Mouse (Mus musculus): ENCODE measurements around the gene Parp4.
A peak's percentile ranks its signal among the peaks of the same experiment; 100 is the strongest.

Gene Parp4

DNA sequence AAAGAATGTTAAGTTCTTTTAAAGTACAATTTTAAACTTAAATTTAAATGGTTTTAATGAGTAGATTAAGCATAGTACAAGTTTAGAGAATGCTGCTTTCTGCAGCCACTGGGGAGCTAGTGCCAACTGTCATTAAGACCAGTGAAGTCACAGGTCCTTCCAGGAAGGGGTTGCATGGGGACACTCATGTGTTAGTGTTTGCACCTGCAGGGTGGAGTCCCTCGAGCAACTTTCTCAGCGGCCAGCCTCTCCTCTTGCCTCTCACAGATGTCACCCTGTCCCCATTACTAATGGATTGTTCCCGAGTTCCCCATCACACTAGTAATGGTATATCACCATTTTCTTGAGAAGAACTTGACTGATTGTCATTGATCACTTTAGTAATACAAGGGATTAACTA, 37.8 kb downstream of the Parp4 start:
- DNase-seq (ENCODE audit: low read depth, low spot score), result no peak

DNA sequence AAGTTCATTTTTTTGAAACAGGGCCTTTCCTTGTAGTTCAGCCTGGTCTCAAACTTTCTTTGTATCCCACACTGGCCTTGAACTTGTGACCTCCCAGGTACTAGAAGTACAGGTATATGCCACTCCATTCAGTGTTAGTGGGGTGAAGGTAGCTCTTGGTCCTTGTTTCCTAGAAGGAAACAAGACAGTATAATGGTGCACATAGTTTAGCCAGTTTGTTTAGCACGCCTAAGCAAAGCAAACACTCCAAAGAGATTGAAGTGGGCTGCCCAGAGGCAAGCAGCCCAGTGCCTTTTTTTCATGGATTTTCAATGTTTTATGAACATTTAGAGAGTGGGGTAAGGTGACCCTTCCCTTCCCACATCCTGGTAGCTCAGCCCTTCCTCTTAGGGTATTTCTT, 42.1 kb downstream of the Parp4 start:
- DNase-seq (ENCODE audit: low read depth, low spot score), result no peak

DNA sequence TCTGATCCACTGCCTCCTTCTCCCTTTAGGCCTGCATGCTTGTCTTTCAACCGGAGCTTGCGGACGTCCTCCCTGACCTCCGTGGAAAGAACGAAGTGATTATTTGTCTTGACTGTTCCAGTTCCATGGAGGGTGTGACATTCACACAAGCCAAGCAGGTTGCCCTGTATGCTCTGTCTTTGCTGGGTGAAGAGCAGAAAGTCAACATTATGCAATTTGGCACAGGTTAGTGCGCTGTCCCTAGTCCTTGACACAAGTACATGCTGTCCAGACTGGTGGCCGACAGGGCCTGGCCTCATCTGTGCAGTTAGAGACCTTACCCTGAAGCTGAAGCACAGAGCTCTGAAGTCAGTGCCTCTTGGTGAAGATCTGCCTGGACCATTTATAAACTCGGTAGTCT, 45.0 kb downstream of the Parp4 start:
- DNase-seq (ENCODE audit: low read depth, low spot score), result no peak

DNA sequence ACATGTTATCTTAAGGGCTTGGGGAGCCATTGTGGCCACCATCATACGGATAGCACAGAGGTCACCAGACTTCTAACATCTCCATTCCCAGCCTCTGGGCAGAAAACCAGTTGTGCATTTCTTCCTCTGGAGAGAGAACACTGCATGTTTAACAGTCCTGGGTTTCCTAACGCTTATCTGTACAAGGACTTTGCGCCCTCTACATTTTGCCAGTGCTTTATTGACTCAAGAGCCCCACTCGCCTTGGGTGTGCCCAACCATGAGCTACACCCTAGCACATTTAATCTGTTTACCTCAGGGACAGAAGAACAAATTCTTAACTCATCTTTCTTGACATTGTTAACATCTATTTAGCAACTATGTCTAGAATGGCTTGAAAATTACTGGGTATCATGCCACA, 50.8 kb downstream of the Parp4 start:
- no peak for DNase-seq (ENCODE audit: low read depth, low spot score)

DNA sequence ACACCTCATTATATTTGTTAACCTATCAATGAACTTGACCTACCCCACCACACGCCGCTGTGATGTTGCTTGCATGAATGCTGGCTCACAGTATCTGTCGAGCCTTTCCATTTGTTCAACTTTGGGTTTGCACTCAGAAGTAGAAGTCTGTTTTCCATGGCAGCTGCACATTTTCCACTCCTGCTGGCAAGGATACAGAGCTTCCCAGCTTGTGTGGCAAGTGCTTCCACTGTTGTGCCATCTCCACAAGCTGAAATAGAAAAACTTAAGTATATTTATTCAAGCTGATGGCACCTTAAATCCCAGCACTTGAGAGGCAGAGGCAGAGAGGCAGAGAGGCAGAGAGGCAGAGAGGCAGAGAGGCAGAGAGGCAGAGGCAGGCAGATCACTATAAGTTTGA, 52.9 kb downstream of the Parp4 start:
- DNase-seq (ENCODE audit: low read depth, low spot score), result no peak

DNA sequence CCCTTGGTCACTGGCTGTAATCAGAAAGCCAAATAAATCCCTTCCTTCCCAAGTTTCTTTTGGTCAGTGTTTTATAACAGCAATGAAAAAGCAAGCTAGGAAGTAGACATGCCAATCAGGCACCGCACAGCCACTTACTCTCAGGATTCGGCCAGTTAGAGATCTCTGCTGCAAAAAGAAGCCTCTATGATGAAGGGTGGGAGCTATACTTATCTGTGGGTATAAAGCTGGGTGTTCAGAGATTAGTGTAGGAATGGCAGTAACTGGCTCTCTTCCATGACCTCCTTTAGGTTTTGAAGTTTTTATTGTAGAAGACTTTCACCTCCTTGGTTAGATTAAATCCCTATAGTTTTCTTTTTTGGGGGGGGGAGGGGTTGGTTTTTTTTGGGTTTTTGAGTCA, 55.7 kb downstream of the Parp4 start:
- no peak for DNase-seq (ENCODE audit: low read depth, low spot score)

DNA sequence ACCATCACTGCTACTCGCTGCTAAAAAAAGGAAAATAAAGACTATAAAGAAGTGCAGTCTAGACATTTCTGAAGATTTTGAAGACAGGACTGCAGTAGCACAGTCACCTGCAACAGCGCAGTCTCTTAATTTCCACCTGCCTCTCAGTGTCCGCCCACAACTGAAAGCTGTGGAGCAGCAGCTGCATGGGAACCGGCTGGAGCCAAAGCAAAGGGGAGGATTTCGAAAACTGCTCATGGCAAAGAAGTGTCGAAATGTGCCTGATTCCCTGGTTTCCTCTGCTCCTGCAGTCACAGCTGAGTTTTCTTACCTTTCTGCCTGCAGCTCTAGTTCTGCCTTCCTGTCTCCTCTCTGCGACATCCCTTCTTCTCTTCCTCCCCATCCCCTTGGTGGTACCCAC, 71.8 kb downstream of the Parp4 start:
- DNase-seq (ENCODE audit: low read depth, low spot score), result no peak

DNA sequence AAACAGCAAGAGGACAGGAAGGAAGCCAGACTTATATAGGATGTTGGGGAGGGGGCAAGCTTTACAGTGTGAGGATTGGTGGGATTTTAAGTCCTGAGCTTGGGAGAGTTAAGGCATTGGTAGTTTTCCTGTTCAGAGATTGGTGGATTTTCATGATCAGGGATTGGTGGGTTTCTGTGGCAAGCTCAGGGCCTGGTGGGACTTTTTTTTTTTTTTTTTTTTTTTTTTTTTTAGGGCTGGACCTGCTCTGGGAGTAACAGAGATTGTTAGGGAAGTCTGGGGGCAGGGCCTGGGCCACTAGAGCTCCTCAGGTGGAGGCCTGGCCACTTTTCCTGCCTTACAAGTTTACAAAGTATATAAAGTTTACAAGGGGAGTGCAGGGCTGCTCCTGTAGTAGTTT, 74.0 kb downstream of the Parp4 start:
- no peak for DNase-seq (ENCODE audit: low read depth, low spot score)

DNA sequence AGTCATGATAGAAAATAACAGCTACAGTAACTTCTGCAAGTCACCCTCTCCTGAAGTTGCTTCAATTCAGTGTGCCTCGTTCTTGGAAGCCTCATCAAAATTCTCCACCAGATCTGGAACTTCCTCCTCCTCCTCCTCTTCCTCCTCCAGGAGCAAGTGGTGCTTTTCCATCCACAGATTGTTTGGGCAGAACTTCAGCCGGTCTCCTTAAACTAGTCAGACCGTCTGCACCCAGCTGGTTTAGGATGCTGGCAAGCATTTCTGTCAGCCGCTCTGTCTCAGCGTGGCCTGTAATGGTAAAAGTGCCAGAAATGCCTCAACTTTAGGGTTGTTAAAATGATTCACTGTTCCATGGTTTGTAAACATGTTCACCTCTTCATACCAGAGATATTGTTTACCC, 90.2 kb downstream of the Parp4 start:
- no peak for DNase-seq (ENCODE audit: low read depth, low spot score)

DNA sequence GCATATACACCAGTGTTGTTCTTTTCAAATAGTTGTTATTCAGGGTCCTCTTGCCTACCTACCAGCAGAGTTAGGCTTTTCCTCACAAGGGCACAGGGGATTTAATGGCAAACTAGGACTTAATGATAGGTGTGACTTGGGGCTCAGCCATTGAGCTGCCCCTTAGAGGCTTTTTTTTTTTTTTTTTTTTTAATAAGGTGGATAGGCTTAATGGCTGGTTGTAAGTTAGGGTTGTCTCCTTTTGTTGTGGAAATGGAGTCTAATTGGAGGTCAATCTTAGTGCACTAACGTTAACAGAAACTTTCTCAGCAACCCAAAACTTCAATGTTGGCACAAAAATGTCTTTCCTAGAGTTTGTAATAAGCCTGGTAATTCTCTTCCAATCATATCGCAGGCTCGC, 91.5 kb downstream of the Parp4 start:
- DNase-seq (ENCODE audit: low read depth, low spot score), result no peak

DNA sequence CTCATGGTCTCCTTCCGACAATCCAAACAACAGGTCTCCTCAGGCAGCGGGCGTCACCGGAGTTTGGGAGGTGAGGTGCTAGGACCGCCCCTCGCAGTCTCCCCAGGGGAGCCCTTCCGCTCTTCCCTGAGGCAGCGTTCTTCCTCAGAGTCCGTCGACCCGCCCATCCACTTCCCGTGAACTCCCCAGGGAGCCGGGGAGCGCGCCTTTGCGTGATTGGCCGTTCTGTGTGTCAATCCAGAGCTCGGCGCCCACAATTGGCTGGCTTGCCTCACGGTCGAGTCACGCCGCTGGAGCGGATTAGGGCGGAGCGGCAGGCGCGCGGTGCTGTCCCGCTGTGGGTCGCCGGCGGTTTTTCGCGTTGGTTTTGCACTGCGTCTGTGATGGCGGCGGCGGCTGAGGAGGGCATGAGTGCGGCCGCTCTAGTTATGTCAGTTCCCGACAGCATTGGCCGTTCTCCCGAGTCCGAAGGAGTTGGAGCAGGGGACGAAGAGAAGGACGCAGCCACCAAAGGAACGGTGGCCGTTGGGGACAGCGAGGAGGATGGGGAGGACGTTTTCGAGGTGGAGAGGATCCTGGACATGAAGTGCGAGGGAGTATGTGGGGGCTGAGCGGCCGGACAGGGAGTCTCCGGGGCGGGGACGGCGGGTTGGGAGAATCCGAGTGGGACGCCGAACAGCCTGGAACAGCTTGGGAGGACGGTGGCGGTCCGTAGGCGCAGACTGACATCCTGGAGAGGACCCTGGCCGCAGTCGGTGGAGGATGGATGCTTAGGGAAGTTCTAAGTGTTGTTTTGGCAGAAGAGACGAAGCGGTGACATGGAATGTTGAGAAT, 92.8 kb downstream of the Parp4 start, which contains the start of gene Mphosph8:
Gene Mphosph8, plus strand, starts transcription at position 280 of the 834 bp plus-strand sequence.
- peak; percentile 100 for DNase-seq (ENCODE audit: low read depth, low spot score)

DNA sequence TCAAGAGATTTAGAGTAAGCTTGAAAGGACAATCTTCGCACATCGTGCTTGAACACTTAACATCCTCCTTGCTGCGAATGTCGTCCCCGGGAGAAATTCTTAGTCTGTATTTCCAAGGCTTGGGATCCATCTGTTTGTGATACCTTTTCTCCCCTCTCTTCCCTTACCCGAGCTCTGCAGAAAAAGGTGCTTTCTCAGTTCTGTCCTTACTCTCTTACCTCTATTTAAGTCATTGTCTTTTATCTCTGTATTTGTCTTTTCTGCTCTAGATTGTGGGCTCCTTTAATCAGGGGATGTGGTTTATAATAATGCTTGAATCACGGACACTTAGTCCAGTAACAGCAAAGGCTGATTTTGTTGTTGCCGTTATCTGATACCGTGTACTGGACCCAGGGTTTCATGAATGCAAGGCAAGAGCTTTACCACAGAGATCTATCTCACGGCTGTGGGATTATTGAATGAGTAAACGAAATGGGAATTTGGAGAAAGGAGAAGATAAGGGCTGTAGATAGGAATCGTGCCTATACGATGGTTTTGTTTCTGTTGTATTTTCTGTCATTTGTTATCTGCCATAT, 93.7 kb downstream of the Parp4 start:
- DNase-seq (ENCODE audit: low read depth, low spot score), result no peak

DNA sequence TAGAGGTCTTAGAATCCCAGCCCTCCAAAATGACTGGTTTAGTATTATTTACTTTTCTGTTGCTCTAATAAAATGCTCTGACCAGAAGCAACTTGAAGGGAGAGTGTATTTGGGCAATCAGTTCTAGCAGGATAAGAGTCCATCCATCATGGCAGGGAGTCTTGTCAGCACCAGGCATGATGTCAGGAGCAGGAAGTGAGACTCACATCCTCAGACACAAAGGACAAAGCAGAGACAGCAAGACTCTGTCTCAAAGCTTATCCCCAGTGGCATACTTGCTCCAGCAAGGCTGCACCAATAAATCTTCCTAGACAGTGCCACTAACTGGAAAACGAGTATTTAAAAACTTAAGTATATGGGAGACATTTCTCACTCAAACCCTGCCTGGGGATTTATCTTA, 110.0 kb downstream of the Parp4 start:
- no peak for DNase-seq (ENCODE audit: low read depth, low spot score)

DNA sequence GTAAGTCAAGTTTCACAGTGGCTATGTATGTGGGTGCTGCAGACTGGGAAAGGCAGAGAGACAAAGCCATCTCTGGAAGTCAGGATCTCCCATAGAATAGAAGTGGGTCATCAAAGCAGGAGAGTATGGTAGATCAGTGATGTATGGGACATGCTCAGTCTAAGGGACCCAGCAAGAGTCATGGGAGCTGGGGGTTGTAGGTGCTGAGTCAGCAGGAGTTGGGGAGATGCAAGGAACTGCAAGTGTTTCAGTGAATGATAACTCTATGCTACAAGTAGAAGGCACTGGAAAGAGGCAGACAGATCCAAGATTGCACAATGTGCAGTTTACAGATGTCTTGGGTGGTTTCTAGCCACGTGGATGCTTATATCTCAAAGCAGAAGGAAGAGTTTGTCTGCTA, 113.7 kb downstream of the Parp4 start:
- DNase-seq (ENCODE audit: low read depth, low spot score), result no peak

DNA sequence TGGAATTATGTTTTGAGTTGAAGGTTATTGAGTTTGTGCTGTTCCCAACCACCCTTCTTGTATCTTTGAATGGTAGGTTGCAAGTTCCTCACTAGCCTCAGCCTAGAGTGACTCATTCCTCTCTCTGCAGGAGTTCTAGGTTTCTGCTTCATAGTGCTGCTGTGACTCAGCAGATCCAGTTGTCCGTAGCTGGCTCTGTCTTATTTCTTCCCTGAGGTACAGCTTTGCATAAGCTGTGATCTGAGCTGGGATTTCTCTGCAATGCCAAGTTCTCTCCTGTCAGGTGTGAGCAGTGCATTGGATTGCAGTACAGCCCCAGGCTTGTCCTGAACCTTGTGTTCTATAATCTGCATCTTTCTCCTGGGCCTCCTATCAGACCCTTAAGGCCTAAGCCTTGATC, 114.3 kb downstream of the Parp4 start:
- no peak for DNase-seq (ENCODE audit: low read depth, low spot score)

DNA sequence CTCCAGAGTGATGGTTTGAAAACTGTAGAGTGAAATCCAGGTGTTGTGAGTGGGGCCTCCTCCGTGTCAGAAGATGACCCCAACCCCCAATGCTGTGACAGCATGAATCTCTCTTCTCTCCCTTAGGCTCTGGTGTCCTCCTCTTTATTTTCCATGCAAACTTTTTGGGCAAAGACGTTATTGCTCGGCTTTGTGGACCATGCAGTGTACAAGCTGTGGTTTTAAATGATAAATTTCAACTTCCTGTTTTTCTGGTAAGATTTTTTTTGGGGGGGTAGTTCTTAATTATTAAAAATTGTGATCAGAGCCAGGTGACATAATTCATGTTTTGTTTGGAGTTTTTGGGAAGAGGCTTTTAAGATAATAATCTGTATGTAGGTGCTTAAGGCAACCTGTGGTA, 120.1 kb downstream of the Parp4 start:
- no peak for DNase-seq (ENCODE audit: low read depth, low spot score)

DNA sequence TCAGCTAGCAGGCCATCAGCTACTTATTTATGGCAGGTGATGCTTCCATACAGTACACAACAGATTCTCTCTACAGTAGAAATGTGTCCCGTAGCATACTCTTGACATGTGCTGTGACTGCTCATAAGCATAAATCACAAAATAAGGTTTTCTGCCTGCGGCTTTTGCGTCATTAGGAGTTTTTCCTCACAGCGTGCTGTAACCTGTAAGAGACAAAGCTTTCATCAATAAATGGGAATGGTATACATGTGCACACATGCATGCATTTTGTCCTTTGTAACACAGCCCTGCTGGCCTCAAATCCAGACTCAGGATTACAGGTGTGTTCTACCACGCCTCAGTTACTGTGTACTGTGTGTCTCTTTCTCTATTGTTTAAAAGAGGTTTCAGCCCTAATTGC, 122.4 kb downstream of the Parp4 start:
- DNase-seq (ENCODE audit: low read depth, low spot score), result no peak

DNA sequence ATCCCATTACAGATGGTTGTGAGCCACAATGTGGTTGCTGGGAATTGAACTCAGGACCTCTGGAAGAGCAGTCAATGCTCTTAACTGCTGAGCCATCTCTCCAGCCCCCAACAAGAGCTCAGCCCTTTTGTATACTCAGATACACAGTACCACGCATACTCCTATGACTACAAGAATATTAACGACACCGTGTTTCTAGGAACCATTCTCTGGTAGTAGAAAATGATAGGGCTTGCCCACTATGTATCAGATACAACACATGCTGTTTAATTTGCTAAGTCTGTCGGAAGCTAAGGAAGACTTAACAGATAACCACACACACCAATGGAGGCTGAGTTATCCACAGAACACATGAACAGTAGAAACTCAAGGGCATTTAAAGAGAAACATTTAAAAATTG, 127.2 kb downstream of the Parp4 start:
- no peak for DNase-seq (ENCODE audit: low read depth, low spot score)

DNA sequence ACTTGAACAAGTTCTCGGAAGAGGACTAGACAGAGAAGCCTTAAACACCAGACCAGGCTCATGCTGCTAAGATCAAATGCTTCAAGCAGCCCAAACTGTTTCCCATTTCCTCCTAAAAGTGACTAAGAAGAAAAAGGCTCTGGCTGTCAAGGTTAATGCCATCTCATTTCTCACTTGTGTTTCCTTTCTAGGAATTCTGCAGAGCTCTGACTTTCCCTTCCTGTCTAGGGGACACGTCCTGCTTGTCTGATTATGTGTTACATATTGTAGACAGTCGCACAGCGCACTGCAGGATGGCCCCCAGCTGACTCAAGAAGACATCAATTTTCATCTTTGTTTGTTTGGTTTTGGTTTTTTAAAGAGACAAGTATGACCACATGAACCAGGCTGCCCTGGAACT, 130.3 kb downstream of the Parp4 start:
- DNase-seq (ENCODE audit: low read depth, low spot score), result no peak
